Mouse (Mus musculus) lung, embryonic 16.5 days (tissue): ENCODE data around the gene Gm17535. TPM values are rescaled to one million over a fixed set of nuclear protein-coding genes. Genes with fewer than 3 reads are reported as not detected.
"Not testable (repeated sequence)": the region's sequence is repeated elsewhere in the genome, so short reads cannot be mapped to it uniquely, and the experiment has no call there.

Experiments
- ATAC-seq: fragments of 200-750 bp; cut with Nextera tagmentation; 2 replicates; pipeline ENCODE4 v1.8.0; 2017; ENCODE audit warnings: low read depth, mild to moderate bottlenecking, moderate library complexity
- H3K27ac ChIP-seq: fragments of 300-500 bp; sonication (generic); 2 replicates; pipeline ENCODE4 v1.5.1; 2014; ENCODE audit warnings: mild to moderate bottlenecking, control low read depth, low read length
- H3K27me3 ChIP-seq: fragments of 300-500 bp; sonication (generic); 2 replicates; pipeline ENCODE4 v1.6.1; 2014; ENCODE audit warnings: low read depth, low read length, mixed read lengths; ENCODE audit not compliant: control insufficient read depth, insufficient read depth
- H3K36me3 ChIP-seq: fragments of 300-500 bp; sonication (generic); 2 replicates; pipeline ENCODE4 v1.6.1; 2014; ENCODE audit warnings: low read length; ENCODE audit not compliant: control insufficient read depth, insufficient read depth
- H3K4me1 ChIP-seq: fragments of 300-500 bp; sonication (generic); replicated peaks from 2 replicates; pipeline ENCODE4 v1.6.1; 2014; ENCODE audit warnings: low read length, mixed read lengths; ENCODE audit not compliant: control insufficient read depth, insufficient read depth
- H3K4me2 ChIP-seq: fragments of 300-500 bp; sonication (generic); 2 replicates; pipeline ENCODE4 v1.6.1; 2014; ENCODE audit warnings: low read depth, low read length, control low read depth
- H3K4me3 ChIP-seq: fragments of 300-500 bp; sonication (generic); 2 replicates; pipeline ENCODE4 v1.5.1; 2014; ENCODE audit warnings: mild to moderate bottlenecking, low read length, control low read depth
- H3K9ac ChIP-seq: fragments of 300-500 bp; sonication (generic); 2 replicates; pipeline ENCODE4 v1.6.1; 2014; ENCODE audit warnings: low read length, control low read depth
- H3K9me3 ChIP-seq: fragments of 300-500 bp; sonication (generic); 2 replicates; pipeline ENCODE4 v1.6.1; 2016; ENCODE audit warnings: low read length; ENCODE audit not compliant: control insufficient read depth
- WGBS: fragments of 180-500 bp; shearing (Covaris S2); extraction: QIAGEN DNeasy Blood & Tissue Kit; methylation state at CpG from one replicate; pipeline ENCODE4 v1.1.7; 2014; 5-methylcytosine and 5-hydroxymethylcytosine counted together
- polyA plus RNA-seq: library from polyadenylated mRNA; unstranded; fragments of >200 nt; fragmentation: Nextera tagmentation; extraction: Ambion mirVana; gene quantifications from 2 replicates; pipeline ENCODE4 v1.2.1, GENCODE M21; 2015

The Gm17535 gene
- polyA plus RNA-seq, 1 experiment from 2014 or later, result not detected

DNA sequence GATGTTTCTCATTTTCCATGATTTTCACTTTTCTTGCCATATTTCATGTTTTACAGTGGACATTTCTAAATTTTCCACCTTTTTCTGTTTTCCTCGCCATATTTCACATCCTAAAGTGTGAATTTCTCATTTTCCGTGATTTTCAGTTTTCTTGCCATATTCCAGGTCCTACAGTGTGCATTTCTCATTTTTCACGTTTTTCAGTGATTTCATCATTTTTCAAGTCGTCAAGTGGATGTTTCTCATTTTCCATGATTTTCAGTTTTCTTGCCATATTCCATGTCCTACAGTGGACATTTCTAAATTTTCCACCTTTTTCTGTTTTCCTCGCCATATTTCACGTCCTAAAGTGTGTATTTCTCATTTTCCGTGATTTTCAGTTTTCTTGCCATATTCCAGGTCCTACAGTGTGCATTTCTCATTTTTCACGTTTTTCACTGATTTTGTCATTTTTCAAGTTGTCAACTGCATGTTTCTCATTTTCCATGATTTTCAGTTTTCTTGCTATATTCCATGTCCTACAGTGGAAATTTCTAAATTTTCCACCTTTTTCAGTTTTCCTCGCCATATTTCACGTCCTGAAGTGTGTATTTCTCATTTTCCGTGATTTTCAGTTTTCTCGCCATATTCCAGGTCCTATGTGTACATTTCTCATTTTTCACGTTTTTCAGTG is 11.0 kb upstream of the Gm17535 start, which contains the start of gene Gm10718:
TSS of gene Gm10718 (plus strand) at position 236 of the 673 bp plus-strand sequence.
- H3K9ac ChIP-seq, H3K27me3 ChIP-seq, H3K4me3 ChIP-seq, H3K4me1 ChIP-seq, H3K4me2 ChIP-seq, H3K9me3 ChIP-seq, H3K27ac ChIP-seq, H3K36me3 ChIP-seq, ATAC-seq: not testable (repeated sequence)
- WGBS, result 72% methylated on average over 9 of the region's 13 CpGs

DNA sequence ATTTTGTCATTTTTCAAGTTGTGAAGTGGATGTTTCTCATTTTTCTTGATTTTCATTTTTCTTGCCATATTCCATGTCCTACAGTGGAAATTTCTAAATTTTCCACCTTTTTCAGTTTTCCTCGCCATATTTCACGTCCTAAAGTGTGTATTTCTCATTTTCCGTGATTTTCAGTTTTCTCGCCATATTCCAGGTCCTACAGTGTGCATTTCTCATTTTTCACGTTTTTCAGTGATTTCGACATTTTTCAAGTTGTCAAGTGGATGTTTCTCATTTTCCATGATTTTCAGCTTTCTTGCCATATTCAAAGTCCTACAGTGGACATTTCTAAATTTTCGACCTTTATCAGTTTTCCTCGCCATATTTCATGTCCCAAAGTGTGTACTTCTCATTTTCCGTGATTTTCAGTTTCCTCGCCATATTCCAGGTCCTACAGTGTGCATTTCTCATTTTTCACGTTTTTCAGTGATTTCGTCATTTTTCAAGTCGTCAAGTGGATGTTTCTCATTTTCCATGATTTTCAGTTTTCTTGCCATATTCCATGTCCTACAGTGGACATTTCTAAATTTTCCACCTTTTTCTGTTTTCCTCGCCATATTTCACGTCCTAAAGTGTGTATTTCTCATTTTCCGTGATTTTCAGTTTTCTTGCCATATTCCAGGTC is 10.3 kb upstream of the Gm17535 start:
- ATAC-seq, H3K36me3 ChIP-seq, H3K9ac ChIP-seq, H3K27ac ChIP-seq, H3K4me2 ChIP-seq, H3K4me3 ChIP-seq, H3K27me3 ChIP-seq, H3K4me1 ChIP-seq, H3K9me3 ChIP-seq: not testable (repeated sequence)
- 66% methylated on average over 15 of the region's 16 CpGs for WGBS

DNA sequence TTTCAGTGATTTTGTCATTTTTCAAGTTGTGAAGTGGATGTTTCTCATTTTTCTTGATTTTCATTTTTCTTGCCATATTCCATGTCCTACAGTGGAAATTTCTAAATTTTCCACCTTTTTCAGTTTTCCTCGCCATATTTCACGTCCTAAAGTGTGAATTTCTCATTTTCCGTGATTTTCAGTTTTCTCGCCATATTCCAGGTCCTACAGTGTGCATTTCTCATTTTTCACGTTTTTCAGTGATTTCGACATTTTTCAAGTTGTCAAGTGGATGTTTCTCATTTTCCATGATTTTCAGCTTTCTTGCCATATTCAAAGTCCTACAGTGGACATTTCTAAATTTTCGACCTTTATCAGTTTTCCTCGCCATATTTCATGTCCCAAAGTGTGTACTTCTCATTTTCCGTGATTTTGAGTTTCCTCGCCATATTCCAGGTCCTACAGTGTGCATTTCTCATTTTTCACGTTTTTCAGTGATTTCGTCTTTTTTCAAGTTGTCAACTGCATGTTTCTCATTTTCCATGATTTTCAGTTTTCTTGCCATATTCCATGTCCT is 9.4 kb upstream of the Gm17535 start, which contains the start of gene Gm10717:
TSS of gene Gm10717 (plus strand) at position 506 of the 556 bp plus-strand sequence.
- not testable (repeated sequence) for H3K9ac ChIP-seq, H3K4me1 ChIP-seq, H3K27ac ChIP-seq, ATAC-seq, H3K4me2 ChIP-seq, H3K36me3 ChIP-seq, H3K4me3 ChIP-seq, H3K9me3 ChIP-seq, H3K27me3 ChIP-seq
- WGBS, result 71% methylated on average over 12 of the region's 12 CpGs

DNA sequence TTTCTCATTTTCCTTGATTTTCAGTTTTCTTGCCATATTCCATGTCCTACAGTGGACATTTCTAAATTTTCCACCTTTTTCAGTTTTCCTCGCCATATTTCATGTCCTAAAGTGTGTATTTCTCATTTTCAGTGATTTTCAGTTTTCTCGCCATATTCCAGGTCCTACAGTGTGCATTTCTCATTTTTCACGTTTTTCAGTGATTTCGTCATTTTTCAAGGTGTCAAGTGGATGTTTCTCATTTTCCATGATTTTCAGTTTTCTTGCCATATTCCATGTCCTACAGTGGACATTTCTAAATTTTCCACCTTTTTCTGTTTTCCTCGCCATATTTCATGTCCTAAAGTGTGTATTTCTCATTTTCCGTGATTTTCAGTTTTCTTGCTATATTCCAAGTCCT is 8.7 kb upstream of the Gm17535 start:
- H3K9ac ChIP-seq, ATAC-seq, H3K4me1 ChIP-seq, H3K9me3 ChIP-seq, H3K4me3 ChIP-seq, H3K36me3 ChIP-seq, H3K4me2 ChIP-seq, H3K27ac ChIP-seq, H3K27me3 ChIP-seq: not testable (repeated sequence)
- WGBS, result 64% methylated on average over 4 of the region's 6 CpGs

DNA sequence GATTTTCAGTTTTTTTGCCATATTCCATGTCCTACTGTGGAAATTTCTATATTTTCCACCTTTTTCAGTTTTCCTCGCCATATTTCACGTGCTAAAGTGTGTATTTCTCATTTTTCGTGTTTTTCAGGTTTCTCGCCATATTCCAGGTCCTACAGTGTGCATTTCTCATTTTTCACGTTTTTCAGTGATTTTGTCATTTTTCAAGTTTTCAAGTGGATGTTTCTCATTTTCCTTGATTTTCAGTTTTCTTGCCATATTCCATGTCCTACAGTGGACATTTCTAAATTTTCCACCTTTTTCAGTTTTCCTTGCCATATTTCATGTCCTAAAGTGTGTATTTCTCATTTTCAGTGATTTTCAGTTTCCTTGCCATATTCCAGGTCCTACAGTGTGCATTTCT is 8.3 kb upstream of the Gm17535 start:
- not testable (repeated sequence) for H3K4me2 ChIP-seq, H3K9me3 ChIP-seq, H3K9ac ChIP-seq, H3K27me3 ChIP-seq, H3K27ac ChIP-seq, H3K4me1 ChIP-seq, H3K36me3 ChIP-seq, ATAC-seq, H3K4me3 ChIP-seq
- 78% methylated on average over 5 of the region's 5 CpGs for WGBS

DNA sequence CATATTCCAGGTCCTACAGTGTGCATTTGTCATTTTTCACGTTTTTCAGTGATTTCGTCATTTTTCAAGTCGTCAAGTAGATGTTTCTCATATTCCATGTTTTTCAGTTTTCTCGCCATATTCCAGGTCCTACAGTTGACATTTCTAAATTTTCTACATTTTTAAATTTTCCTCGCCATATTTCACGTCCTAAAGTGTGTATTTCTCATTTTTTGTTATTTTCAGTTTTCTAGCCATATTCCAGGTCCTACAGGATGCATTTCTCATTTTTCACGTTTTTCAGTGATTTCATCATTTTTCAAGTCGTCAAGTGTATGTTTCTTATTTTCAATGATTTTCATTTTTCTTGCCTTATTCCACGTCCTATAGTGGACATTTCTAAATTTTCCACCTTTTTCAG is 7.7 kb upstream of the Gm17535 start:
- H3K9ac ChIP-seq, H3K4me1 ChIP-seq, H3K27ac ChIP-seq, H3K36me3 ChIP-seq, H3K27me3 ChIP-seq, H3K4me2 ChIP-seq, H3K9me3 ChIP-seq, H3K4me3 ChIP-seq, ATAC-seq: not testable (repeated sequence)
- WGBS, result 64% methylated on average over 9 of the region's 9 CpGs

DNA sequence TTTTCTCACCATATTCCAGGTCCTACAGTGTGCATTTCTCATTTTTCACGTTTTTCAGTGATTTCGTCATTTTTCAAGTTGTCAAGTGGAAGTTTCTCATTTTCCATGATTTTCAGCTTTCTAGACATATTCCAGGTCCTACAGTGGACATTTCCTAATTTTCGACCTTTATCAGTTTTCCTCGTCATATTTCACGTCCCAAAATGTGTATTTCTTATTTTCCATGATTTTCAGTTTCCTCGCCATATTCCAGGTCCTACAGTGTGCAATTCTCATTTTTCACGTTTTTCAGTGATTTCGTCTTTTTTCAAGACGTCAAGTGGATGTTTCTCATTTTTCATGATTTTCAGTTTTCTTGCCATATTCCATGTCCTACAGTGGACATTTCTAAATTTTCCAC is 7.2 kb upstream of the Gm17535 start:
- H3K27me3 ChIP-seq, H3K9ac ChIP-seq, H3K36me3 ChIP-seq, H3K4me3 ChIP-seq, H3K4me1 ChIP-seq, H3K27ac ChIP-seq, H3K4me2 ChIP-seq, H3K9me3 ChIP-seq, ATAC-seq: not testable (repeated sequence)
- 73% methylated on average over 9 of the region's 9 CpGs for WGBS

DNA sequence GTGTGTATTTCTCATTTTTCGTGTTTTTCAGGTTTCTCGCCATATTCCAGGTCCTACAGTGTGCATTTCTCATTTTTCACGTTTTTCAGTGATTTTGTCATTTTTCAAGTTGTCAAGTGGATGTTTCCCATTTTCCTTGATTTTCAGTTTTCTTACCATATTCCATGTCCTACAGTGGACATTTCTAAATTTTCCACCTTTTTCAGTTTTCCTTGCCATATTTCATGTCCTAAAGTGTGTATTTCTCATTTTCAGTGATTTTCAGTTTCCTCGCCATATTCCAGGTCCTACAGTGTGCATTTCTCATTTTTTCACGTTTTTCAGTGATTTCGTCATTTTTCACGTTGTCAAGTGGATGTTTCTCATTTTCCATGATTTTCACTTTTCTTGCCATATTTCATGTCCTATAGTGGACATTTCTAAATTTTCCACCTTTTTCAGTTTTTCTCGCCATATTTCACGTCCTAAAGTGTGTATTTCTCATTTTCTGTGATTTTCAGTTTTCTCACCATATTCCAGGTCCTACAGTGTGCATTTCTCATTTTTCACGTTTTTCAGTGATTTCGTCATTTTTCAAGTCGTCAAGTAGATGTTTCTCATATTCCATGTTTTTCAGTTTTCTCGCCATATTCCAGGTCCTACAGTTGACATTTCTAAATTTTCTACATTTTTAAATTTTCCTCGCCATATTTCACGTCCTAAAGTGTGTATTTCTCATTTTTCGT is 5.0 kb upstream of the Gm17535 start:
- H3K27ac ChIP-seq, H3K4me1 ChIP-seq, H3K9me3 ChIP-seq, H3K4me2 ChIP-seq, H3K36me3 ChIP-seq, H3K9ac ChIP-seq, H3K4me3 ChIP-seq, H3K27me3 ChIP-seq, ATAC-seq: not testable (repeated sequence)
- whole genome bisulfite sequencing, result 66% methylated on average over 12 of the region's 16 CpGs

DNA sequence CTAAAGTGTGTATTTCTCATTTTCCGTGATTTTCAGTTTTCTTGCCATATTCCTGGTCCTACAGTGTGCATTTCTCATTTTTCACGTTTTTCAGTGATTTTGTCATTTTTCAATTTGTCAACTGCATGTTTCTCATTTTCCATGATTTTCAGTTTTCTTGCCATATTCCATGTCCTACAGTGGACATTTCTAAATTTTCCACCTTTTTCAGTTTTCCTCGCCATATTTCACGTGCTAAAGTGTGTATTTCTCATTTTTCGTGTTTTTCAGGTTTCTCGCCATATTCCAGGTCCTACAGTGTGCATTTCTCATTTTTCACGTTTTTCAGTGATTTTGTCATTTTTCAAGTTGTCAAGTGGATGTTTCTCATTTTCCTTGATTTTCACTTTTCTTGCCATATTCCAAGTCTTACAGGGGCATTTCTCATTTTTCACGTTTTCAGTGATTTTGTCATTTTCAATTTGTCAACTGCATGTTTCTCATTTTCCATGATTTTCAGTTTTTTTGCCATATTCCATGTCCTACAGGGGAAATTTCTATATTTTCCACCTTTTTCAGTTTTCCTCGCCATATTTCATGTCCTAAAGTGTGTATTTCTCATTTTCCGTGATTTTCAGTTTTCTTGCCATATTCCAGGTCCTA is 3.6 kb upstream of the Gm17535 start:
- H3K27ac ChIP-seq, ATAC-seq, H3K9ac ChIP-seq, H3K27me3 ChIP-seq, H3K4me2 ChIP-seq, H3K4me3 ChIP-seq, H3K36me3 ChIP-seq, H3K4me1 ChIP-seq, H3K9me3 ChIP-seq: not testable (repeated sequence)
- WGBS, result 70% methylated on average over 2 of the region's 10 CpGs
